Mouse (Mus musculus) C3H10T1/2 (cell line): ENCODE data around the gene Notum. TPM values are rescaled to one million over a fixed set of nuclear protein-coding genes. Genes with fewer than 3 reads are reported as not detected.

Experiments used
- polyA plus RNA-seq, 2 experiments: library from polyadenylated mRNA; unstranded; fragments of >200 nt; fragmentation: generic; extraction: Trizol; gene quantifications; one replicate each; pipeline ENCODE4 v1.2.1; 2012; ENCODE audit warnings: missing spikeins in 2 of 2

Gene Notum
- polyA plus RNA-seq = 1 to 10 TPM; 5.1 to 6.4 TPM

GRCm38 (mm10) chr11:120661076-120661460, at the start of gene Notum:
TSS of gene Notum (minus strand) at chr11:120661175.

GRCm38 (mm10) chr11:120672687-120673593, 12.0 kb upstream of the Notum start, which contains the start of gene Aspscr1:
TSS of gene Aspscr1 (plus strand) at chr11:120672973.

GRCm38 (mm10) chr11:120648001-120648476, 12.9 kb downstream of the Notum start, which contains the start of gene Myadml2:
TSS of gene Myadml2 (minus strand) at chr11:120648158.

GRCm38 (mm10) chr11:120643601-120643987, 17.4 kb downstream of the Notum start, which contains the start of gene Pycr1:
TSS of gene Pycr1 (minus strand) at chr11:120643769.

GRCm38 (mm10) chr11:120633520-120634343, 27.2 kb downstream of the Notum start, which contains the start of gene Mafg:
TSS of gene Mafg (minus strand) at chr11:120633600.

GRCm38 (mm10) chr11:120625152-120625775, 35.7 kb downstream of the Notum start, which contains the start of gene Sirt7:
TSS of gene Sirt7 (minus strand) at chr11:120625240.

GRCm38 (mm10) chr11:120617519-120618112, 43.4 kb downstream of the Notum start, which contains the start of gene Pcyt2:
TSS of gene Pcyt2 (minus strand) at chr11:120617936.

GRCm38 (mm10) chr11:120608241-120609034, 52.5 kb downstream of the Notum start, which contains the start of gene Npb:
TSS of gene Npb (plus strand) at chr11:120608477.

Other genes starting within 250 kb of the Notum start
- 10 to 100 TPM; 34.7 to 46.1 TPM for gene Nploc4, start 223.5 kb downstream of the Notum start, polyA plus RNA-seq
- under 1 TPM in 1 of 2 experiments, not detected in 1; 0.02 TPM for gene Tspan10, start 218.5 kb downstream of the Notum start, polyA plus RNA-seq
- gene Pde6g, start 207.7 kb downstream of the Notum start, polyA plus RNA-seq = 1 to 10 TPM in 1 of 2 experiments, under 1 TPM in 1; 0.06 to 1.0 TPM
- gene Oxld1, start 203.1 kb downstream of the Notum start, polyA plus RNA-seq = 10 to 100 TPM; 18.6 to 34.7 TPM
- 10 to 100 TPM in 1 of 2 experiments, 1 to 10 TPM in 1; 7.9 to 22.4 TPM for gene Ccdc137, start 203.1 kb downstream of the Notum start, polyA plus RNA-seq
- 10 to 100 TPM; 29.8 to 44.2 TPM for gene Arl16, start 193.6 kb downstream of the Notum start, polyA plus RNA-seq
- 100 to 1,000 TPM; 146 to 509 TPM for gene Mrpl12, start 176.6 kb downstream of the Notum start, polyA plus RNA-seq
- 100 to 1,000 TPM; 118 to 126 TPM for gene Slc25a10, start 169.3 kb downstream of the Notum start, polyA plus RNA-seq
- under 1 TPM in 1 of 2 experiments, not detected in 1; 0.08 TPM for gene Gcgr, start 130.5 kb downstream of the Notum start, polyA plus RNA-seq
- gene Mcrip1, start 111.4 kb downstream of the Notum start, polyA plus RNA-seq = 100 to 1,000 TPM; 245 to 382 TPM
- under 1 TPM; 0.25 to 0.63 TPM for gene Ppp1r27, start 110.0 kb downstream of the Notum start, polyA plus RNA-seq
- 1,000 to 10,000 TPM in 1 of 2 experiments, 100 to 1,000 TPM in 1; 703 to 1,073 TPM for gene P4hb, start 87.9 kb downstream of the Notum start, polyA plus RNA-seq
- gene Arhgdia, start 79.6 kb downstream of the Notum start, polyA plus RNA-seq = 1,000 to 10,000 TPM; 1,146 to 2,128 TPM
- 100 to 1,000 TPM; 130 to 156 TPM for gene Alyref, start 62.8 kb downstream of the Notum start, polyA plus RNA-seq
- 100 to 1,000 TPM; 274 to 500 TPM for gene Anapc11, start 62.8 kb downstream of the Notum start, polyA plus RNA-seq
- 1 to 10 TPM in 1 of 2 experiments, under 1 TPM in 1; 0.29 to 1.2 TPM for gene Npb, start 52.7 kb downstream of the Notum start, polyA plus RNA-seq
- gene Pcyt2, start 43.2 kb downstream of the Notum start, polyA plus RNA-seq = 10 to 100 TPM; 34.5 to 72.4 TPM
- gene Sirt7, start 35.9 kb downstream of the Notum start, polyA plus RNA-seq = 10 to 100 TPM; 18.6 to 29.5 TPM
- 10 to 100 TPM; 11.2 to 27.5 TPM for gene Mafg, start 27.6 kb downstream of the Notum start, polyA plus RNA-seq
- 10 to 100 TPM; 15.8 to 35.0 TPM for gene Pycr1, start 17.4 kb downstream of the Notum start, polyA plus RNA-seq
- gene Myadml2, start 13.0 kb downstream of the Notum start, polyA plus RNA-seq = not detected
- gene Aspscr1, start 11.8 kb upstream of the Notum start, polyA plus RNA-seq = 100 to 1,000 TPM; 116 to 219 TPM
- 100 to 1,000 TPM in 1 of 2 experiments, 10 to 100 TPM in 1; 82.4 to 151 TPM for gene Cenpx, start 52.6 kb upstream of the Notum start, polyA plus RNA-seq
- gene Lrrc45, start 52.8 kb upstream of the Notum start, polyA plus RNA-seq = 10 to 100 TPM; 13.4 to 31.9 TPM
- gene Rac3, start 60.3 kb upstream of the Notum start, polyA plus RNA-seq = 10 to 100 TPM in 1 of 2 experiments, under 1 TPM in 1; 0.85 to 12.5 TPM
- gene Dcxr, start 66.1 kb upstream of the Notum start, polyA plus RNA-seq = 100 to 1,000 TPM; 170 to 223 TPM
- gene Cbr2, start 70.9 kb upstream of the Notum start, polyA plus RNA-seq = 1,000 to 10,000 TPM in 1 of 2 experiments, 100 to 1,000 TPM in 1; 150 to 1,096 TPM
- 1,000 to 10,000 TPM in 1 of 2 experiments, 10 to 100 TPM in 1; 83.4 to 2,207 TPM for gene Hmga1b, start 101.6 kb upstream of the Notum start, polyA plus RNA-seq
- gene Rfng, start 123.0 kb upstream of the Notum start, polyA plus RNA-seq = 10 to 100 TPM; 36.7 to 58.4 TPM
- 100 to 1,000 TPM; 221 to 278 TPM for gene Gps1, start 123.1 kb upstream of the Notum start, polyA plus RNA-seq
- 10 to 100 TPM; 56.8 to 85.8 TPM for gene Dus1l, start 135.2 kb upstream of the Notum start, polyA plus RNA-seq
- gene Fasn, start 163.4 kb upstream of the Notum start, polyA plus RNA-seq = 100 to 1,000 TPM; 217 to 230 TPM